Mouse (Mus musculus) MEL (cell line): Measurements from ENCODE around the gene Tmem121. TPM values are rescaled to one million over a fixed set of nuclear protein-coding genes. Genes with fewer than 3 reads are reported as not detected.

Experiments
- DNase-seq: peaks from one replicate; pipeline ENCODE4 v3.0.0; 2011; ENCODE audit warnings: low read depth, low spot score
- H3K27ac ChIP-seq: 2 replicates; pipeline ENCODE4 v1.5.1; 2012; ENCODE audit warnings: low read depth, mild to moderate bottlenecking, control low read depth, low read length, moderate library complexity; ENCODE audit not compliant: control insufficient read depth
- H3K27me3 ChIP-seq, 2 experiments: fragments of 150-350 bp in 1 of 2; sonication (generic) in 1 of 2; 2 replicates each; pipeline ENCODE4 v1.6.1; 2012; ENCODE audit warnings: low read length in 2 of 2, mild to moderate bottlenecking in 2 of 2, improper control_type of control experiment in 1 of 2, moderate library complexity in 1 of 2; ENCODE audit not compliant: insufficient read depth in 2 of 2, control insufficient read depth in 1 of 2
- H3K36me3 ChIP-seq, 2 experiments: 2 replicates each; pipeline ENCODE4 v1.6.1; 2012 to 2014; ENCODE audit warnings: low read length in 2 of 2, improper control_type of control experiment in 1 of 2, inconsistent platforms in 1 of 2, mild to moderate bottlenecking in 1 of 2; ENCODE audit not compliant: insufficient read depth in 2 of 2, control insufficient read depth in 1 of 2
- H3K4me1 ChIP-seq, 2 experiments: fragments of 150-350 bp in 1 of 2; sonication (generic) in 1 of 2; 2 replicates each; pipeline ENCODE4 v1.6.1; 2012; ENCODE audit warnings: low read length in 2 of 2, improper control_type of control experiment in 1 of 2, mild to moderate bottlenecking in 1 of 2; ENCODE audit not compliant: insufficient read depth in 2 of 2, control insufficient read depth in 1 of 2
- H3K4me3 ChIP-seq, 2 experiments: fragments of 150-350 bp in 1 of 2; sonication (generic) in 1 of 2; 2 replicates each; pipeline ENCODE4 v1.5.1; 2012; ENCODE audit warnings: low read depth in 2 of 2, low read length in 2 of 2, mild to moderate bottlenecking in 2 of 2, moderate library complexity in 2 of 2, control low read depth in 1 of 2, improper control_type of control experiment in 1 of 2; ENCODE audit not compliant: control insufficient read depth in 1 of 2, insufficient read depth in 1 of 2
- H3K79me2 ChIP-seq: 2 replicates; pipeline ENCODE4 v1.6.1; 2012; ENCODE audit warnings: mild to moderate bottlenecking, low read length, moderate library complexity; ENCODE audit not compliant: control insufficient read depth, poor library complexity, insufficient read depth
- H3K9ac ChIP-seq: 2 replicates; pipeline ENCODE4 v1.6.1; 2012; ENCODE audit warnings: low read depth, mild to moderate bottlenecking, control low read depth, low read length, moderate library complexity; ENCODE audit not compliant: control insufficient read depth, poor library complexity, severe bottlenecking
- H3K9me3 ChIP-seq: fragments of 150-350 bp; sonication (generic); replicated peaks from 2 replicates; pipeline ENCODE4 v1.6.1; 2012; ENCODE audit warnings: mild to moderate bottlenecking, low read length, improper control_type of control experiment, moderate library complexity; ENCODE audit not compliant: insufficient read depth
- BHLHE40 ChIP-seq: IDR thresholded peaks from 2 replicates; pipeline ENCODE4 v1.6.1; 2012; ENCODE audit warnings: low read depth, mild to moderate bottlenecking, inconsistent platforms, low read length, improper control_type of control experiment, borderline replicate concordance
- CHD2 ChIP-seq: IDR thresholded peaks from 2 replicates; pipeline ENCODE4 v1.6.1; 2011; ENCODE audit warnings: low read length, improper control_type of control experiment
- CTCF ChIP-seq, 3 experiments: IDR thresholded peaks in 2 of 3; conservative IDR thresholded peaks in 1 of 3; 2 replicates each; pipeline ENCODE4 v1.5.1; 2011 to 2012; ENCODE audit warnings: low read length in 3 of 3, low read depth in 2 of 3, mild to moderate bottlenecking in 2 of 3, improper control_type of control experiment in 1 of 3, inconsistent platforms in 1 of 3, mixed read lengths in 1 of 3, moderate library complexity in 1 of 3; ENCODE audit not compliant: control insufficient read depth in 1 of 3, insufficient read depth in 1 of 3, poor library complexity in 1 of 3, severe bottlenecking in 1 of 3
- E2F4 ChIP-seq: IDR thresholded peaks from 2 replicates; pipeline ENCODE4 v1.6.1; 2011; ENCODE audit warnings: low read depth, low read length, improper control_type of control experiment, borderline replicate concordance
- ELF1 ChIP-seq: IDR thresholded peaks from 2 replicates; pipeline ENCODE4 v1.6.1; 2014; ENCODE audit warnings: low read depth, mild to moderate bottlenecking, inconsistent platforms, low read length, improper control_type of control experiment, moderate library complexity
- EP300 ChIP-seq, 2 experiments: IDR thresholded peaks; 2 replicates each; pipeline ENCODE4 v1.6.1; 2011; ENCODE audit warnings: improper control_type of control experiment in 2 of 2, low read length in 2 of 2, low read depth in 1 of 2, mild to moderate bottlenecking in 1 of 2
- ETS1 ChIP-seq: IDR thresholded peaks from 2 replicates; pipeline ENCODE4 v1.6.1; 2012; ENCODE audit warnings: low read depth, mild to moderate bottlenecking, inconsistent platforms, low read length, improper control_type of control experiment, moderate library complexity
- GATA1 ChIP-seq: IDR thresholded peaks from 2 replicates; pipeline ENCODE4 v1.6.1; 2011; ENCODE audit warnings: low read depth, low read length, improper control_type of control experiment
- MAX ChIP-seq: IDR thresholded peaks from 2 replicates; pipeline ENCODE4 v1.6.1; 2011; ENCODE audit warnings: low read length, improper control_type of control experiment
- MEF2A ChIP-seq: IDR thresholded peaks from 2 replicates; pipeline ENCODE4 v1.6.1; 2014; ENCODE audit warnings: low read depth, mild to moderate bottlenecking, inconsistent platforms, low read length, improper control_type of control experiment; ENCODE audit not compliant: poor library complexity, insufficient replicate concordance, severe bottlenecking; ENCODE audit errors: extremely low read depth
- MXI1 ChIP-seq: IDR thresholded peaks from 2 replicates; pipeline ENCODE4 v1.6.1; 2011; ENCODE audit warnings: mild to moderate bottlenecking, low read depth, low read length, improper control_type of control experiment
- MYC ChIP-seq: IDR thresholded peaks from 2 replicates; pipeline ENCODE4 v1.6.1; 2011; ENCODE audit warnings: low read depth, mild to moderate bottlenecking, low read length, improper control_type of control experiment, moderate library complexity
- NRF1 ChIP-seq: IDR thresholded peaks from 2 replicates; pipeline ENCODE4 v1.6.1; 2014; ENCODE audit warnings: low read depth, mild to moderate bottlenecking, inconsistent platforms, low read length, improper control_type of control experiment, moderate library complexity; ENCODE audit not compliant: poor library complexity, insufficient read depth, severe bottlenecking
- POLR2AphosphoS2 ChIP-seq: IDR thresholded peaks from 2 replicates; pipeline ENCODE4 v1.6.1; 2011; ENCODE audit warnings: low read length, improper control_type of control experiment
- SIN3A ChIP-seq: IDR thresholded peaks from 2 replicates; pipeline ENCODE4 v1.6.1; 2012; ENCODE audit warnings: low read length, improper control_type of control experiment, inconsistent platforms
- SMC3 ChIP-seq: IDR thresholded peaks from 2 replicates; pipeline ENCODE4 v1.6.1; 2011; ENCODE audit warnings: low read depth, low read length, improper control_type of control experiment
- TAL1 ChIP-seq: IDR thresholded peaks from 2 replicates; pipeline ENCODE4 v1.6.1; 2012; ENCODE audit warnings: mild to moderate bottlenecking, inconsistent platforms, low read length, moderate library complexity, mixed read lengths
- TBP ChIP-seq: IDR thresholded peaks from 2 replicates; pipeline ENCODE4 v1.8.0; 2011; ENCODE audit warnings: low read depth, low read length, improper control_type of control experiment
- ZNF384 ChIP-seq: IDR thresholded peaks from 2 replicates; pipeline ENCODE4 v1.6.1; 2012; ENCODE audit warnings: low read depth, mild to moderate bottlenecking, inconsistent platforms, low read length, improper control_type of control experiment
- polyA plus RNA-seq, 2 experiments: library from polyadenylated mRNA; stranded (reverse) in 1 of 2; unstranded in 1 of 2; fragments of >175 nt in 1 of 2; fragments of >200 nt in 1 of 2; gene quantifications; 2 replicates each; pipeline versions ENCODE4 v1.2.1 to v1.2.4; 2012; ENCODE audit warnings: low replicate concordance in 2 of 2, low read depth in 1 of 2; ENCODE audit not compliant: insufficient read length in 2 of 2, insufficient read depth in 1 of 2, missing spikeins in 1 of 2
- total RNA-seq: library from RNA; depleted of rRNA; stranded (reverse); fragments of 300-350 nt; gene quantifications from 2 replicates; pipeline ENCODE4 v1.2.3, GENCODE M21; 2012

Tmem121 gene
- total and polyA plus RNA-seq, 3 experiments, result 17.0 to 35.2 TPM; not detected in 1

- no peak for TF ChIP-seq ELF1
- no peak for TF ChIP-seq NRF1
- no peak for TF ChIP-seq CTCF (IDR thresholded peaks at IDR 0.05 in 2 of 3, conservative IDR thresholded peaks at IDR 0.05 in 1 of 3; ENCODE audit: control insufficient read depth in 1 of 3, insufficient read depth in 1 of 3, low read depth in 2 of 3, low read length in 3 of 3, poor library complexity in 1 of 3, severe bottlenecking in 1 of 3)
- peak in 1 of 2 experiments; percentile 28; a peak in 1 of 4 replicates for TF ChIP-seq EP300 (IDR thresholded peaks at IDR 0.05; ENCODE audit: low read depth in 1 of 2, low read length in 2 of 2)
- no peak for TF ChIP-seq E2F4
- Histone ChIP-seq H3K36me3 (peaks cover 9 to 21% of the 10 kb centered on the region in 2 experiments), H3K79me2 (peaks cover 12% of the 10 kb centered on the region), H3K9me3 (no peaks in the 10 kb centered on the region), H3K4me3 (no peak overlapping the region), H3K9ac (no peak overlapping the region), H3K27me3 (no peaks in the 10 kb centered on the region), H3K27ac (no peak overlapping the region), H3K4me1 (peaks cover 15 to 18% of the 10 kb centered on the region in 2 experiments)
- peak; percentile 63 for DNase-seq
Measured at GRCm38 (mm10) chr12:113207737-113208136, 22.0 kb downstream of the Tmem121 start.

- no peaks in the 10 kb centered on the region for H3K9me3 ChIP-seq
- TF ChIP-seq MEF2A (no peak), POLR2AphosphoS2 (no peak), MYC (peak; percentile 75), BHLHE40 (peak; percentile 71; the same call in 1 of the 2 replicates), GATA1 (peak; percentile 52; the same call in 1 of the 2 replicates), SMC3 (no peak), TAL1 (no peak), ELF1 (no peak), ZNF384 (peak; percentile 27; the same call in 1 of the 2 replicates), TBP (0 out of 2 replicates have a peak, but pooled peaks have one; percentile 18), MXI1 (peak; percentile 82), CHD2 (no peak), EP300 (IDR thresholded peaks at IDR 0.05; ENCODE audit: low read depth in 1 of 2, low read length in 2 of 2) (peak in 1 of 2 experiments; percentile 62; a peak in 3 of 4 replicates), MAX (peak; percentile 34; the same call in 1 of the 2 replicates), ETS1 (peak; percentile 63; the same call in 1 of the 2 replicates), SIN3A (peak; percentile 72)
- DNase-seq, result peak; percentile 89
- H3K27me3 ChIP-seq, result no peaks in the 10 kb centered on the region
- peaks cover 18% of the 10 kb centered on the region for H3K79me2 ChIP-seq
- peaks cover 9 to 27% of the 10 kb centered on the region in 2 experiments for H3K36me3 ChIP-seq
- peaks cover 22 to 31% of the 10 kb centered on the region in 2 experiments for H3K4me1 ChIP-seq
- H3K4me3 ChIP-seq, result 0 out of 4 replicates have a peak overlapping the region, but pooled peaks have one; percentile 2 to 9
- peak overlapping the region; percentile 61 for H3K27ac ChIP-seq
- H3K9ac ChIP-seq, result peak overlapping the region; percentile 32
Measured at GRCm38 (mm10) chr12:113210586-113211378, 25.1 kb downstream of the Tmem121 start.
